Mouse (Mus musculus) C2C12 (cell line): ENCODE data around the gene Rab42.
A peak's percentile ranks its signal among the peaks of the same experiment; 100 is the strongest.

ENCODE experiments used
- CEBPB ChIP-seq: IDR thresholded peaks from one replicate; pipeline ENCODE4 v1.6.1; 2011; ENCODE audit warnings: low read depth, mild to moderate bottlenecking, control low read depth, moderate library complexity
- CTCF ChIP-seq: IDR thresholded peaks from one replicate; pipeline ENCODE4 v1.5.1; 2011; ENCODE audit not compliant: control insufficient read depth, insufficient read depth, insufficient read length
- MYOD1 ChIP-seq: IDR thresholded peaks from one replicate; pipeline ENCODE4 v1.6.1; 2011; ENCODE audit warnings: low read depth; ENCODE audit not compliant: control insufficient read depth, insufficient read length
- USF1 ChIP-seq: IDR thresholded peaks from one replicate; pipeline ENCODE4 v1.6.1; 2011; ENCODE audit warnings: low read depth, mild to moderate bottlenecking, control low read depth, moderate library complexity

GRCm38 (mm10) chr4:132269740-132270560, 33.2 kb downstream of the Rab42 start:
- TF ChIP-seq CTCF, result peak; percentile 37
- TF ChIP-seq CEBPB, result peak; percentile 75
- peak; percentile 72 for TF ChIP-seq MYOD1
- TF ChIP-seq USF1, result no peak
